Mouse (Mus musculus) mammary gland, adult 2 months (tissue): Measurements from ENCODE around the gene Mgll. TPM values are rescaled to one million over a fixed set of nuclear protein-coding genes. Genes with fewer than 3 reads are reported as not detected.

Source experiments
- polyA plus RNA-seq: library from polyadenylated mRNA; depleted of rRNA; stranded (reverse); fragments of >200 nt; gene quantifications from 2 replicates; pipeline ENCODE4 v1.2.3, GENCODE M21; 2012; ENCODE audit warnings: low replicate concordance; rRNA removed

The Mgll gene
- 640 and 804 TPM in 2 replicates for polyA plus RNA-seq

GRCm38 (mm10) chr6:88724313-88725195 lies at the start of gene Mgll:
TSS of gene Mgll (plus strand) at chr6:88724412.

GRCm38 (mm10) chr6:88841781-88842689 lies 117.8 kb downstream of the Mgll start, which contains the start of gene Abtb1:
TSS of gene Abtb1 (minus strand) at chr6:88841984.

GRCm38 (mm10) chr6:88874868-88875508 lies 150.8 kb downstream of the Mgll start, which contains the start of gene Podxl2:
TSS of gene Podxl2 (minus strand) at chr6:88875044.

Other genes starting within 250 kb of the Mgll start
- 200 and 228 TPM in 2 replicates for gene Sec61a1, start 205.5 kb upstream of the Mgll start, polyA plus RNA-seq
- gene Kbtbd12, start 86.5 kb upstream of the Mgll start, polyA plus RNA-seq: 0.24 and 12.6 TPM in 2 replicates
- gene Abtb1, start 117.6 kb downstream of the Mgll start, polyA plus RNA-seq: 85.6 and 90.7 TPM in 2 replicates
- 32.1 and 44.5 TPM in 2 replicates for gene Podxl2, start 150.6 kb downstream of the Mgll start, polyA plus RNA-seq
- gene Mcm2, start 174.4 kb downstream of the Mgll start, polyA plus RNA-seq: 12.6 and 19.3 TPM in 2 replicates
- 172 and 199 TPM in 2 replicates for gene Tpra1, start 177.8 kb downstream of the Mgll start, polyA plus RNA-seq